Mouse (Mus musculus) CD4-positive naive resting alpha-beta T cell, adult 76 days (primary cell): ENCODE data around the gene Ubtd1. TPM values are rescaled to one million over a fixed set of nuclear protein-coding genes. Genes with fewer than 3 reads are reported as not detected.

Experiments used
- total RNA-seq: library from RNA; stranded (reverse); gene quantifications from one replicate; pipeline ENCODE4 v1.2.4, GENCODE M21; 2023

Gene Ubtd1
- 6.7 TPM for total RNA-seq

GRCm38 (mm10) chr19:41981595-41981927, at the start of gene Ubtd1:
Gene Ubtd1 (plus strand): TSS chr19:41981763.

GRCm38 (mm10) chr19:41933179-41934086, 48.1 kb upstream of the Ubtd1 start, which contains the start of the genes Exosc1 and Zdhhc16:
Gene Exosc1 (minus strand): TSS chr19:41933423.
Gene Zdhhc16 (plus strand): TSS chr19:41933480.

GRCm38 (mm10) chr19:41980819-41981594, 556 bp upstream of the Ubtd1 start, which contains the start of gene Mms19:
Gene Mms19 (minus strand): TSS chr19:41981157.

GRCm38 (mm10) chr19:42035456-42036248, 54.1 kb downstream of the Ubtd1 start, which contains the start of gene Ankrd2:
Gene Ankrd2 (plus strand): TSS chr19:42036000.

GRCm38 (mm10) chr19:42045269-42046102, 63.9 kb downstream of the Ubtd1 start, which contains the start of gene Hoga1:
Gene Hoga1 (plus strand): TSS chr19:42045610.

GRCm38 (mm10) chr19:42051948-42052347, 70.4 kb downstream of the Ubtd1 start, which contains the start of gene 4933411K16Rik:
Gene 4933411K16Rik (plus strand): TSS chr19:42052248.

Other genes with a start within 250 kb of the Ubtd1 start
- not detected for gene Slit1, start 238.1 kb upstream of the Ubtd1 start, total RNA-seq
- gene Arhgap19, start 179.7 kb upstream of the Ubtd1 start, total RNA-seq = 1.7 TPM
- 74.5 TPM for gene Frat1, start 151.8 kb upstream of the Ubtd1 start, total RNA-seq
- 157 TPM for gene Frat2, start 133.6 kb upstream of the Ubtd1 start, total RNA-seq
- 36.7 TPM for gene Rrp12, start 85.6 kb upstream of the Ubtd1 start, total RNA-seq
- gene Pgam1, start 69.8 kb upstream of the Ubtd1 start, total RNA-seq = 40.7 TPM
- 37.9 TPM for gene Exosc1, start 48.3 kb upstream of the Ubtd1 start, total RNA-seq
- gene Zdhhc16, start 48.3 kb upstream of the Ubtd1 start, total RNA-seq = 23.9 TPM
- gene Mms19, start 606 bp upstream of the Ubtd1 start, total RNA-seq = 106 TPM
- not detected for gene Ankrd2, start 54.2 kb downstream of the Ubtd1 start, total RNA-seq
- not detected for gene Hoga1, start 63.8 kb downstream of the Ubtd1 start, total RNA-seq
- not detected for gene 4933411K16Rik, start 70.5 kb downstream of the Ubtd1 start, total RNA-seq
- not detected for gene Morn4, start 104.6 kb downstream of the Ubtd1 start, total RNA-seq
- 54.0 TPM for gene Pi4k2a, start 108.7 kb downstream of the Ubtd1 start, total RNA-seq
- gene Avpi1, start 147.3 kb downstream of the Ubtd1 start, total RNA-seq = 9.9 TPM
- gene Marveld1, start 165.6 kb downstream of the Ubtd1 start, total RNA-seq = 10.6 TPM
- gene Zfyve27, start 182.2 kb downstream of the Ubtd1 start, total RNA-seq = 73.4 TPM
- not detected for gene Sfrp5, start 220.5 kb downstream of the Ubtd1 start, total RNA-seq